Mouse (Mus musculus): ENCODE results near the gene Card19. TPM values are rescaled to one million over a fixed set of nuclear protein-coding genes. Genes with fewer than 3 reads are reported as not detected.

The Card19 gene
- 100 to 1,000 TPM; 138 to 184 TPM for total RNA-seq (2021)
- 179 and 234 TPM in 2 replicates for polyA plus RNA-seq (2012; rRNA removed)
- long read RNA-seq, transcript Card19-201 (6 exons, 804 nt) = major isoform, 12 of 148 reads
- long read RNA-seq, partial matches to known transcripts = 1 of 148 reads
- long read RNA-seq, other reads (novel, unspliced or antisense) = 129 of 148 reads

DNA sequence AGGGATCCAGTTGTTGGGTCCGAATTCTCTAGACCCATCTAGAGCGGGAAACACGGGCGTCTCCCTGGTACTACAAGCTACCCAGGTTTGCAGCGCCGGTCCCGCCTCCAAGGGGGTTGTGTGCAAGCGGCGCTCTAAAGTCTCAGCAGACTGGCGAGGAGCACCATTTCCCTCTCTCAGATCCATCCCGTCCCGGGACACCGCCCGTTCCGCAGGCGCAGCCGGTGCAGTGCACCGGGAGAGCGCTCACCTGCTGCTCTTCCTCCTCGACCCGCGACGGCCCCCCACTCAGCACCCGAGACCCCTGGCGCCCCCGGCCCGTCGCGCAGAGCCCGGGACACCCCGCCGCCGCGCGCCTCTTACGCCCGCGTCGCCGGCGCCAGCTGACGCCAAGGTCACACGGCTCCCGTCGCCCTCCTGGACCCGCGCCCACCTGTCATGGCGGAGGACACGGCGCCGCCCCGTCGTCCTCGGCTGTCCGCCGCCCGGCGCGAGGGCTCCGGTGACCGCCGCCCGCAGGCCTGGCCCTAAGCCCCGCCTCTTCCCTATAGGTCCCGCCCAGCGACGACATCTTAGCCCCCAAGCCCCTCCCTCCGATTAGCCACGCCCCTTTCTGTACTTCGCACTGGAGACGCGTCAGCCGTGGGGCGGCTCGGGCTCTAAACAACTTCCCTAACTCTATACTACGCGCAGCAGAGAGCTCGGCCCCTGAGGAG is at the start of gene Card19:
Gene Card19 (minus strand): TSS at position 534 of the 716 bp plus-strand sequence.
- Histone ChIP-seq H3K4me3 (peak within 1 kb of the TSS; percentile 87), H3K27me3 (ENCODE audit: control insufficient read depth, insufficient read depth, low read length) (no peaks in the 10 kb centered on the region), H3K27ac (peak within 1 kb of the TSS; percentile 97), H3K9ac (ENCODE audit: low read depth, low read length) (peak within 1 kb of the TSS; percentile 81), H3K79me2 (replicated peaks; ENCODE audit: control insufficient read depth, insufficient read depth, low read length) (peaks cover 2% of the 10 kb centered on the region; the same call in 1 of the 2 replicates), H3K36me3 (ENCODE audit: control insufficient read depth, insufficient read depth, low read length) (no peaks in the 10 kb centered on the region), H3K4me1 (ENCODE audit: control insufficient read depth, insufficient read depth, low read length) (peaks cover 18% of the 10 kb centered on the region)
- under 1% methylated on average over 78 of the region's 78 CpGs for WGBS
- peak; percentile 81; the same call in 1 of the 2 replicates for TF ChIP-seq POLR2A (IDR thresholded peaks at IDR 0.05; ENCODE audit: insufficient read depth, low read depth, low read length)
- 0 out of 2 replicates have a peak, but pooled peaks have one; percentile 4 for TF ChIP-seq EP300 (IDR thresholded peaks at IDR 0.05; ENCODE audit: insufficient read depth, low read depth, low read length)
- TF ChIP-seq CTCF (IDR thresholded peaks at IDR 0.05) = no peak
- peak; percentile 98 for DNase-seq
- intact Hi-C loops (cut with DNase I) = loop anchor here (5.0 to 10.0 kb wide), 2 partner anchors 169 to 437 kb away; partner anchors contain the start of genes Cenpp and Nol8

GRCm38 (mm10) chr13:49260036-49260722 is 44.3 kb upstream of the Card19 start:
- Histone ChIP-seq H3K27me3 (ENCODE audit: control insufficient read depth, insufficient read depth, low read length) (no peaks in the 10 kb centered on the region; the same call in 1 of the 2 replicates), H3K27ac (no peak overlapping the region), H3K4me3 (no peak overlapping the region), H3K79me2 (replicated peaks; ENCODE audit: control insufficient read depth, insufficient read depth, low read length) (no peaks in the 10 kb centered on the region), H3K9ac (ENCODE audit: low read depth, low read length) (no peak overlapping the region), H3K36me3 (ENCODE audit: control insufficient read depth, insufficient read depth, low read length) (no peaks in the 10 kb centered on the region), H3K4me1 (ENCODE audit: control insufficient read depth, insufficient read depth, low read length) (no peaks in the 10 kb centered on the region)
- WGBS = 57% methylated on average over 15 of the region's 15 CpGs
- TF ChIP-seq POLR2A (IDR thresholded peaks at IDR 0.05; ENCODE audit: insufficient read depth, low read depth, low read length) (no peak), EP300 (IDR thresholded peaks at IDR 0.05; ENCODE audit: insufficient read depth, low read depth, low read length) (no peak), CTCF (IDR thresholded peaks at IDR 0.05) (no peak)
- intact Hi-C loops (cut with DNase I) = no loop called here
- no peak for DNase-seq

- 68% methylated on average over 3 of the region's 3 CpGs for WGBS
- intact Hi-C loops (cut with DNase I) = no loop called here
- Histone ChIP-seq H3K4me1 (ENCODE audit: control insufficient read depth, insufficient read depth, low read length) (no peaks in the 10 kb centered on the region), H3K4me3 (no peak overlapping the region), H3K79me2 (replicated peaks; ENCODE audit: control insufficient read depth, insufficient read depth, low read length) (no peaks in the 10 kb centered on the region), H3K9ac (ENCODE audit: low read depth, low read length) (no peak overlapping the region), H3K27ac (no peak overlapping the region), H3K36me3 (ENCODE audit: control insufficient read depth, insufficient read depth, low read length) (no peaks in the 10 kb centered on the region), H3K27me3 (ENCODE audit: control insufficient read depth, insufficient read depth, low read length) (no peaks in the 10 kb centered on the region; the same call in 1 of the 2 replicates)
- no peak for DNase-seq
- no peak for TF ChIP-seq EP300 (IDR thresholded peaks at IDR 0.05; ENCODE audit: insufficient read depth, low read depth, low read length)
These were observed 42.0 kb upstream of the Card19 start for GRCm38 (mm10) chr13:49257819-49258313.

DNA sequence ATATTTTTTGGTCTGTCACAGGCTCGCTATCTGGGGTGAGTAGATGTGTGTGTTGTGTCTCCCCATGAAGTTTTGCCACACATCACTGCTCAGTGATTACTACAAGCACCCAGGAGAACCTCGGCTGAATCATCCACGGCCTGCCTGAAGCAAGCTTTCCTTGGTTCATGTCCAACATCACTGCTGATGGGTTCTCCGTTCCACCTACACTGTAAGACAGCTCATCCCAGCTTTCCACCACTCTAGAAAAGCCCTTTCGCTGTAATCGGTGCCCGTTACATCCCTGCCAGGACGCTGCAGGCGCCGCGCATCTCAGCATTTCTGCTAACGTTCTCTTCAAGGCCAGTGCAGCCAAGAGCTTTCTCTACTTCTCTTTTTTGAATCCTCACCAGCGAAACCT is 36.9 kb upstream of the Card19 start:
- DNase-seq = no peak
- intact Hi-C loops (cut with DNase I) = no loop called here

GRCm38 (mm10) chr13:49252113-49252512 is 36.3 kb upstream of the Card19 start:
- Histone ChIP-seq H3K36me3 (ENCODE audit: control insufficient read depth, insufficient read depth, low read length) (no peaks in the 10 kb centered on the region), H3K79me2 (replicated peaks; ENCODE audit: control insufficient read depth, insufficient read depth, low read length) (no peaks in the 10 kb centered on the region), H3K4me3 (no peak overlapping the region), H3K27ac (no peak overlapping the region), H3K4me1 (ENCODE audit: control insufficient read depth, insufficient read depth, low read length) (no peaks in the 10 kb centered on the region; the same call in 1 of the 2 replicates), H3K9ac (ENCODE audit: low read depth, low read length) (no peak overlapping the region), H3K27me3 (ENCODE audit: control insufficient read depth, insufficient read depth, low read length) (peaks cover 6% of the 10 kb centered on the region)
- intact Hi-C loops (cut with DNase I) = no loop called here
- WGBS = 58% methylated on average over 2 of the region's 2 CpGs
- no peak for DNase-seq
- no peak for TF ChIP-seq CTCF (IDR thresholded peaks at IDR 0.05)
- no peak for TF ChIP-seq POLR2A (IDR thresholded peaks at IDR 0.05; ENCODE audit: insufficient read depth, low read depth, low read length)
- TF ChIP-seq EP300 (IDR thresholded peaks at IDR 0.05; ENCODE audit: insufficient read depth, low read depth, low read length) = no peak

More for the DNA sequence above, 36.9 kb upstream of the Card19 start:
- no peak overlapping the region for H3K4me3 ChIP-seq
- TF ChIP-seq POLR2A (IDR thresholded peaks at IDR 0.05; ENCODE audit: insufficient read depth, low read depth, low read length) (no peak), EP300 (IDR thresholded peaks at IDR 0.05; ENCODE audit: insufficient read depth, low read depth, low read length) (no peak), CTCF (IDR thresholded peaks at IDR 0.05) (no peak)
- no peak overlapping the region for H3K9ac ChIP-seq (ENCODE audit: low read depth, low read length)
- H3K79me2 ChIP-seq (replicated peaks; ENCODE audit: control insufficient read depth, insufficient read depth, low read length) = no peaks in the 10 kb centered on the region
- 76% methylated on average over 13 of the region's 13 CpGs for WGBS
- H3K4me1 ChIP-seq (ENCODE audit: control insufficient read depth, insufficient read depth, low read length) = no peaks in the 10 kb centered on the region; the same call in 1 of the 2 replicates
- no peaks in the 10 kb centered on the region for H3K36me3 ChIP-seq (ENCODE audit: control insufficient read depth, insufficient read depth, low read length)
- peaks cover 5% of the 10 kb centered on the region for H3K27me3 ChIP-seq (ENCODE audit: control insufficient read depth, insufficient read depth, low read length)
- no peak overlapping the region for H3K27ac ChIP-seq

Measured in heart, adult 2 months (tissue).